Mouse (Mus musculus): ENCODE measurements at regions not wholly inside any gene's neighbourhood (a gene's known extent, or its start where the extent isn't known, plus 50 kb on each side); places are given as distances from the start of the nearest gene placed in this dataset.

DNA sequence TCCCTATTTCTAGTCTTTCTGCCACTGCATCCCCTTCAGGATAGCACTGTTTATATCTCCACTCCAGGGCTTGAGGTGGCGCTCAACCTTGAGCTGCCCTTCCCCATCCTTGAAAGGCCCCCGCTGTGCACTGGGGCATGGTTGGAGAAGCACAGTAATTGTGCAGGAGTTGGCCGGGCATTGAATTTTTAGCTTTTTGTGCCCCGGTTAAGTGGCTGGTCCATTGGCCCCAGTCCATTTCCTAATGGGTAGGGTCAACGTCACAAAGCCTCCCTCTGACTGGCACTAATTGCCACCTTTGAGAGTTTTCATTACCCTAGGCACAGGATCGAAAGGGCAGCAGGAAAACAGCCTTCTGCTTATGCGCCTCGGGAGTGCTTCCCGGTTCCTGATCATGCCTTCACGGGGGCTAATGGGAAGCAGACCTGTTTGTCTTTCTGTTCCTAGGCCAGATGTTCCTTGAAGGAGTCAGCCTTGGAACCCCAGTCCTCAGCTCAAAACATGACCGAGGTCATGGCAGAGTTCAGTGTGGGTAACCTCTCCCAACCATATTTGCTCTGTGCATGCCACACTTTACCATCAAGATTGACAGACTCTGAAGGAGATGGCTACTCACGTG lies 80.5 kb upstream of the Ankrd55 start:
- TF ChIP-seq POLR2A (IDR thresholded peaks at IDR 0.05; ENCODE audit: low read depth, low read length) (no peak), CTCF (IDR thresholded peaks at IDR 0.05; ENCODE audit: extremely low read depth, insufficient read length, insufficient replicate concordance, low read depth, low read length) (no peak)

All from small intestine, adult 2 months (tissue).